Mouse (Mus musculus): ENCODE data around the gene Aak1. TPM values are rescaled to one million over a fixed set of nuclear protein-coding genes. Genes with fewer than 3 reads are reported as not detected.

Gene Aak1
- polyA plus RNA-seq, 1 experiment from 2014 or later: 7.3 TPM

GRCm38 (mm10) chr6:86947100-86947499 lies 97.8 kb downstream of the Aak1 start:
- no peak for ATAC-seq (replicated peaks; ENCODE audit: low FRiP score, low read depth)
- 65% methylated on average over 8 of the region's 8 CpGs for WGBS
- Histone ChIP-seq H3K36me3 (ENCODE audit: insufficient read depth, low read length) (peaks cover 12% of the 10 kb centered on the region; the same call in 1 of the 2 replicates), H3K4me2 (ENCODE audit: low read length) (no peak overlapping the region), H3K27me3 (ENCODE audit: insufficient read depth, low read length) (no peaks in the 10 kb centered on the region), H3K9ac (ENCODE audit: low read depth, low read length) (no peak overlapping the region), H3K27ac (no peak overlapping the region), H3K4me3 (replicated peaks; ENCODE audit: low read depth, low read length) (no peak overlapping the region), H3K9me3 (replicated peaks; ENCODE audit: low read length) (no peaks in the 10 kb centered on the region), H3K4me1 (replicated peaks; ENCODE audit: insufficient read depth, low read length) (no peaks in the 10 kb centered on the region)
- TF ChIP-seq CTCF (IDR thresholded peaks at IDR 0.05; ENCODE audit: low read depth): no peak
- DNase-seq (ENCODE audit: low spot score): peak; percentile 25

- Histone ChIP-seq H3K9me3 (replicated peaks; ENCODE audit: low read length) (no peaks in the 10 kb centered on the region), H3K36me3 (ENCODE audit: insufficient read depth, low read length) (peaks cover 14% of the 10 kb centered on the region; the same call in 1 of the 2 replicates), H3K27me3 (ENCODE audit: insufficient read depth, low read length) (no peaks in the 10 kb centered on the region), H3K4me2 (ENCODE audit: low read length) (no peak overlapping the region), H3K9ac (ENCODE audit: low read depth, low read length) (no peak overlapping the region), H3K4me1 (replicated peaks; ENCODE audit: insufficient read depth, low read length) (no peaks in the 10 kb centered on the region), H3K27ac (no peak overlapping the region), H3K4me3 (replicated peaks; ENCODE audit: low read depth, low read length) (no peak overlapping the region)
- 82% methylated on average over 2 of the region's 2 CpGs for WGBS
- no peak for TF ChIP-seq CTCF (IDR thresholded peaks at IDR 0.05; ENCODE audit: low read depth)
- DNase-seq (ENCODE audit: low spot score) (no peak), ATAC-seq (replicated peaks; ENCODE audit: low FRiP score, low read depth) (no peak)
Measured at GRCm38 (mm10) chr6:86948746-86949145, 99.4 kb downstream of the Aak1 start.

- no peak for TF ChIP-seq CTCF (IDR thresholded peaks at IDR 0.05; ENCODE audit: low read depth)
- WGBS: 58% methylated on average over 1 of the region's 1 CpGs
- peaks cover 16% of the 10 kb centered on the region; the same call in 1 of the 2 replicates for H3K36me3 ChIP-seq (ENCODE audit: insufficient read depth, low read length)
Measured at GRCm38 (mm10) chr6:86950141-86950540, 100.8 kb downstream of the Aak1 start.

GRCm38 (mm10) chr6:86950733-86951255 lies 101.5 kb downstream of the Aak1 start:
- Histone ChIP-seq H3K36me3 (ENCODE audit: insufficient read depth, low read length) (peaks cover 19% of the 10 kb centered on the region), H3K4me1 (replicated peaks; ENCODE audit: insufficient read depth, low read length) (no peaks in the 10 kb centered on the region), H3K4me3 (replicated peaks; ENCODE audit: low read depth, low read length) (no peak overlapping the region), H3K9ac (ENCODE audit: low read depth, low read length) (no peak overlapping the region), H3K4me2 (ENCODE audit: low read length) (no peak overlapping the region), H3K27me3 (ENCODE audit: insufficient read depth, low read length) (no peaks in the 10 kb centered on the region), H3K27ac (no peak overlapping the region), H3K9me3 (replicated peaks; ENCODE audit: low read length) (no peaks in the 10 kb centered on the region)
- TF ChIP-seq CTCF (IDR thresholded peaks at IDR 0.05; ENCODE audit: low read depth): no peak
- WGBS: 72% methylated on average over 1 of the region's 1 CpGs
- DNase-seq (ENCODE audit: low spot score): no peak
- no peak for ATAC-seq (replicated peaks; ENCODE audit: low FRiP score, low read depth)

More at GRCm38 (mm10) chr6:86950141-86950540, 100.8 kb downstream of the Aak1 start:
- DNase-seq (ENCODE audit: low spot score) (no peak), ATAC-seq (replicated peaks; ENCODE audit: low FRiP score, low read depth) (no peak)
- no peaks in the 10 kb centered on the region for H3K4me1 ChIP-seq (replicated peaks; ENCODE audit: insufficient read depth, low read length)
- H3K4me3 ChIP-seq (replicated peaks; ENCODE audit: low read depth, low read length): no peak overlapping the region
- no peak overlapping the region for H3K9ac ChIP-seq (ENCODE audit: low read depth, low read length)
- H3K9me3 ChIP-seq (replicated peaks; ENCODE audit: low read length): no peaks in the 10 kb centered on the region
- no peak overlapping the region for H3K27ac ChIP-seq
- H3K27me3 ChIP-seq (ENCODE audit: insufficient read depth, low read length): no peaks in the 10 kb centered on the region
- H3K4me2 ChIP-seq (ENCODE audit: low read length): no peak overlapping the region

GRCm38 (mm10) chr6:86955741-86956140 lies 106.4 kb downstream of the Aak1 start:
- DNase-seq (ENCODE audit: low spot score) (no peak), ATAC-seq (replicated peaks; ENCODE audit: low FRiP score, low read depth) (no peak)
- no peaks in the 10 kb centered on the region for H3K9me3 ChIP-seq (replicated peaks; ENCODE audit: low read length)
- TF ChIP-seq CTCF (IDR thresholded peaks at IDR 0.05; ENCODE audit: low read depth): no peak
- no peaks in the 10 kb centered on the region for H3K27me3 ChIP-seq (ENCODE audit: insufficient read depth, low read length)
- no peaks in the 10 kb centered on the region for H3K4me1 ChIP-seq (replicated peaks; ENCODE audit: insufficient read depth, low read length)
- H3K4me3 ChIP-seq (replicated peaks; ENCODE audit: low read depth, low read length): no peak overlapping the region
- no peak overlapping the region for H3K9ac ChIP-seq (ENCODE audit: low read depth, low read length)
- WGBS: 86% methylated on average over 3 of the region's 3 CpGs
- peaks cover 41% of the 10 kb centered on the region for H3K36me3 ChIP-seq (ENCODE audit: insufficient read depth, low read length)
- no peak overlapping the region for H3K27ac ChIP-seq
- H3K4me2 ChIP-seq (ENCODE audit: low read length): no peak overlapping the region

GRCm38 (mm10) chr6:86956206-86956605 lies 106.9 kb downstream of the Aak1 start:
- DNase-seq (ENCODE audit: low spot score): no peak
- H3K36me3 ChIP-seq (ENCODE audit: insufficient read depth, low read length): peaks cover 42% of the 10 kb centered on the region
- no peak for TF ChIP-seq CTCF (IDR thresholded peaks at IDR 0.05; ENCODE audit: low read depth)
- H3K4me1 ChIP-seq (replicated peaks; ENCODE audit: insufficient read depth, low read length): no peaks in the 10 kb centered on the region
- ATAC-seq (replicated peaks; ENCODE audit: low FRiP score, low read depth): no peak
- H3K27ac ChIP-seq: no peak overlapping the region
- H3K4me3 ChIP-seq (replicated peaks; ENCODE audit: low read depth, low read length): no peak overlapping the region
- no peaks in the 10 kb centered on the region for H3K27me3 ChIP-seq (ENCODE audit: insufficient read depth, low read length)
- H3K4me2 ChIP-seq (ENCODE audit: low read length): no peak overlapping the region
- no peaks in the 10 kb centered on the region for H3K9me3 ChIP-seq (replicated peaks; ENCODE audit: low read length)
- no peak overlapping the region for H3K9ac ChIP-seq (ENCODE audit: low read depth, low read length)

- TF ChIP-seq CTCF (IDR thresholded peaks at IDR 0.05; ENCODE audit: low read depth): no peak
- H3K27me3 ChIP-seq (ENCODE audit: insufficient read depth, low read length): no peaks in the 10 kb centered on the region
- WGBS: 95% methylated on average over 1 of the region's 1 CpGs
- peaks cover 46% of the 10 kb centered on the region for H3K36me3 ChIP-seq (ENCODE audit: insufficient read depth, low read length)
- no peak overlapping the region for H3K27ac ChIP-seq
- no peak overlapping the region for H3K9ac ChIP-seq (ENCODE audit: low read depth, low read length)
- DNase-seq (ENCODE audit: low spot score) (no peak), ATAC-seq (replicated peaks; ENCODE audit: low FRiP score, low read depth) (no peak)
- no peaks in the 10 kb centered on the region for H3K9me3 ChIP-seq (replicated peaks; ENCODE audit: low read length)
- H3K4me1 ChIP-seq (replicated peaks; ENCODE audit: insufficient read depth, low read length): no peaks in the 10 kb centered on the region
- no peak overlapping the region for H3K4me3 ChIP-seq (replicated peaks; ENCODE audit: low read depth, low read length)
- H3K4me2 ChIP-seq (ENCODE audit: low read length): no peak overlapping the region
Measured at GRCm38 (mm10) chr6:86959006-86959405, 109.7 kb downstream of the Aak1 start.

All from kidney, postnatal 0 days (tissue).